Mouse (Mus musculus) spleen, adult 2 months (tissue): ENCODE data around the gene Cd5. TPM values are rescaled to one million over a fixed set of nuclear protein-coding genes. Genes with fewer than 3 reads are reported as not detected.

Source experiments
- DNase-seq, 2 experiments: peaks; one replicate each; pipeline versions ENCODE4 v3.0.0 to v3.0.0-alpha.2; 2012 to 2021; ENCODE audit warnings: low spot score in 2 of 2, low read depth in 1 of 2
- H3K27ac ChIP-seq: fragments of 200-500 bp; 2 replicates; pipeline ENCODE4 v1.5.1; 2012; ENCODE audit warnings: low read length, inconsistent platforms; ENCODE audit not compliant: insufficient read depth
- H3K27me3 ChIP-seq: fragments of 200-500 bp; 2 replicates; pipeline ENCODE4 v1.6.1; 2012; ENCODE audit warnings: mild to moderate bottlenecking, moderate library complexity, low read length, inconsistent platforms; ENCODE audit not compliant: control insufficient read depth, insufficient read depth
- H3K36me3 ChIP-seq: fragments of 200-500 bp; 2 replicates; pipeline ENCODE4 v1.6.1; 2012; ENCODE audit warnings: mild to moderate bottlenecking, low read length, inconsistent platforms; ENCODE audit not compliant: control insufficient read depth, insufficient read depth
- H3K4me1 ChIP-seq: fragments of 200-500 bp; 2 replicates; pipeline ENCODE4 v1.6.1; 2011; ENCODE audit warnings: inconsistent platforms; ENCODE audit not compliant: control insufficient read depth, insufficient read depth, insufficient read length
- H3K4me3 ChIP-seq: fragments of 200-500 bp; 2 replicates; pipeline ENCODE4 v1.5.1; 2011; ENCODE audit warnings: mild to moderate bottlenecking, inconsistent platforms; ENCODE audit not compliant: insufficient read depth, insufficient read length; ENCODE audit errors: extremely low read depth
- CTCF ChIP-seq: fragments of 200-500 bp; IDR thresholded peaks from 2 replicates; pipeline ENCODE4 v1.5.1; 2011; ENCODE audit warnings: mild to moderate bottlenecking, inconsistent platforms; ENCODE audit not compliant: insufficient read depth, insufficient read length, insufficient replicate concordance; ENCODE audit errors: extremely low read depth
- POLR2A ChIP-seq: fragments of 200-500 bp; IDR thresholded peaks from 2 replicates; pipeline ENCODE4 v1.6.1; 2011; ENCODE audit warnings: low read depth, low read length, inconsistent platforms
- WGBS: fragments of 180-500 bp; shearing (Covaris S2); methylation state at CpG from one replicate; pipeline ENCODE4 v1.1.7; 2018; 5-methylcytosine and 5-hydroxymethylcytosine counted together
- polyA plus RNA-seq: library from polyadenylated mRNA; depleted of rRNA; stranded (reverse); fragments of >200 nt; gene quantifications from 2 replicates; pipeline ENCODE4 v1.2.3, GENCODE M21; 2012

Cd5 gene
- polyA plus RNA-seq, 1 experiment = 35.2 TPM

DNA sequence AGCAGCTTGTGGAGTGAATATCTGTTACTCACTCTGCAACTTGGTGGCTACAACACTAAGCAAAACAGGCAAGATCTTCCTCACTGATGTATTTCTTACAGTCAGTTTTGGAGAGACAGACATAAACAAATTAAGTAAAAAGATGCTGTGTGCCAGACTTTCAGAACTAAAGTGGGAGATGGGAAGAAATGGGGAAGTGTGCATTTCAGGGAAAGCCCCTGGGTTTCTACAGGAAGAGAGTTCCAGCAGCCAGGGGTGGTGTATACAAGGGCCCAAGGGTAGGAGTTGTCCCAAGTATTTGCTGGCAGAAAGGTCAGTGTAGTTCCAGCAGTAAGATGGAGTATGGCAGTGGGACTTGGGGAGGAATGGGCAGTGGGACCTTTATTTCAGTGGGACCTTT lies 20.7 kb upstream of the Cd5 start:
- TF ChIP-seq CTCF (no peak), POLR2A (no peak)
- Histone ChIP-seq H3K36me3 (no peaks in the 10 kb centered on the region), H3K27me3 (no peaks in the 10 kb centered on the region), H3K4me1 (peaks cover 10% of the 10 kb centered on the region; the same call in 1 of the 2 replicates), H3K27ac (no peak overlapping the region), H3K4me3 (no peak overlapping the region)
- DNase-seq = no peak

DNA sequence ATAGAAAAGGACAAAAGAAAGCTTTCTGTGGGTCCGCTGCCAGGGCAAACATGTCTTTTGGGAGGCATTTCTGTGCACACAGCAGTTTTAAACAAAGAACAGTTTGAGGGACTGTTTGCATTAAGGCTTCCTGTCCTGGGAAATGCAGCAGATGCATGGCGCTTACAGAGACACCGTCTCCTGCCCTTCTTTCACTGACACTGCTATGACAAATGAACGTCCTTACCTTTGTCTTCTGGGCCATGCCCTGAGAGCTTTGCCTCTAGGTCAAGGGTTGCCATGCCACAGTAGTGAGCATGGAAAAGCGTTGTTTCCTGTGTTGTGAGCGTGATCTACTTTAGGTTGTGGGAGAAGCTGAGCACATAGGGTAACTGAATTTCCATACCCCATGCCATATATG lies 19.9 kb upstream of the Cd5 start:
- Histone ChIP-seq H3K4me1 (peaks cover 10% of the 10 kb centered on the region; the same call in 1 of the 2 replicates), H3K36me3 (no peaks in the 10 kb centered on the region), H3K4me3 (no peak overlapping the region), H3K27ac (no peak overlapping the region), H3K27me3 (no peaks in the 10 kb centered on the region)
- no peak for DNase-seq
- 71% methylated on average over 6 of the region's 6 CpGs for WGBS
- no peak for TF ChIP-seq CTCF
- no peak for TF ChIP-seq POLR2A

DNA sequence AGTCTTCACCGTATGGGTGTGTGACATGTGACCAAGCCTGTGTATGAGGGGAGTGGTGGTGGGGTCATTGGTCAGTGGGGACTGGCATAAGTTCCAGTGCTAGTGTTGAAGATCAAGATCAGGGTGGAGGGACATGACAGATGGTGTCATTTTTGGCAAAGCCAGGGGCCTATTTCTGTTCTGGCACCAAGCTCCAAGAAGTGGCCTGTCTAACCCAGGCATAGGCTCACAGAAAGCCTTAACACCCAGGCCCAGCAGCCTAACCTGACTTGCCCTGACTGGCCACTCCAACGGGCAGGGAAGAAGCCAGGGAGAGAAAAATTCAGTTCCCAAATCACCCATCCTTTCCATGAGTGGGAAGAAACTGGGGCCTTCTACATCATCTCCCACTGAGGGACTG lies 18.7 kb upstream of the Cd5 start:
- WGBS = 76% methylated on average over 2 of the region's 2 CpGs
- Histone ChIP-seq H3K4me1 (peaks cover 10% of the 10 kb centered on the region; the same call in 1 of the 2 replicates), H3K27ac (no peak overlapping the region), H3K27me3 (no peaks in the 10 kb centered on the region), H3K4me3 (no peak overlapping the region), H3K36me3 (no peaks in the 10 kb centered on the region)
- no peak for DNase-seq
- TF ChIP-seq CTCF (no peak), POLR2A (no peak)

DNA sequence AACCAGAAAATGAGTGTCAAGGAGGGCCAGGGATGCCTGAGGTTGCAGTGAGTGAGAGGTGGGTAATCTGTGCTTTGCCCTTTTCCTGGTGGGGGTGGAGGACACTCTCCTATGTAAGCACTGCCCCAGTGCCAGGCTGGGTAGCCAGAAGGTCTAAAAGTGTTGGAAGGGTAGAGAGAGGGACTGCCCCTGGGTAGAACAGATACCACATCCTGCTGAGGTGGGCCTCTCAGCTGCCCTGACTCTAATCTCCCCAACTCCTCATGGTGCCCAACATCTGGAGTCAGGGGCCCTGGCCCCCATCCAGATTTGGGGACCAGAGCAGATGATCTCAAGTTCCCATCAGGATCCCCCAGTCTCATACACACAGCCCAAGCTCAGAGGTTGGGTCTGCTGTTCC lies 18.3 kb upstream of the Cd5 start:
- no peak for TF ChIP-seq POLR2A
- no peak for TF ChIP-seq CTCF
- Histone ChIP-seq H3K27me3 (no peaks in the 10 kb centered on the region), H3K4me1 (peaks cover 10% of the 10 kb centered on the region; the same call in 1 of the 2 replicates), H3K27ac (no peak overlapping the region), H3K4me3 (no peak overlapping the region), H3K36me3 (no peaks in the 10 kb centered on the region)
- no peak for DNase-seq

DNA sequence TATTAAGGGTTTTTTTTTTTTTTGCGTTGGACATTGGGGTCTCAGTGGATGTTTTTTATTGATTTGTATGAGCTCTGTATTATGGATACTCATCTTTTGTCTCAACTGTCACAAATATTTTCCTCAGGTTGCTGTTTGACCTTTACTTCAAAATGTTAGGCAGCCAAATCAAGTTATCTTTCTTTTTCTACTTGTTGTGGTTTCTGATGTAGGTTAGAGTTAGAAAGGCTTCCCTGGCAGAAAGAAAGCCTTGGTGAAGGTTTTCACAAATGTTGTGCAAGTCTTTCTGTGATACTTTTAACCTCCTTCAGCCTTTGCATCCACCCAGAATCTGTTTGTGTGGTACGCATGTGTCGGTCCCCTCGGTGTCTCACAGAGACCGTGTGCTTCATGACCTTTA lies 13.8 kb upstream of the Cd5 start:
- no peak for TF ChIP-seq CTCF
- no peak for TF ChIP-seq POLR2A
- Histone ChIP-seq H3K4me1 (peaks cover 14% of the 10 kb centered on the region; the same call in 1 of the 2 replicates), H3K27me3 (no peaks in the 10 kb centered on the region), H3K27ac (peak overlapping the region; percentile 72; the same call in 1 of the 2 replicates), H3K36me3 (no peaks in the 10 kb centered on the region), H3K4me3 (no peak overlapping the region)
- DNase-seq = no peak
- WGBS = 61% methylated on average over 5 of the region's 5 CpGs

DNA sequence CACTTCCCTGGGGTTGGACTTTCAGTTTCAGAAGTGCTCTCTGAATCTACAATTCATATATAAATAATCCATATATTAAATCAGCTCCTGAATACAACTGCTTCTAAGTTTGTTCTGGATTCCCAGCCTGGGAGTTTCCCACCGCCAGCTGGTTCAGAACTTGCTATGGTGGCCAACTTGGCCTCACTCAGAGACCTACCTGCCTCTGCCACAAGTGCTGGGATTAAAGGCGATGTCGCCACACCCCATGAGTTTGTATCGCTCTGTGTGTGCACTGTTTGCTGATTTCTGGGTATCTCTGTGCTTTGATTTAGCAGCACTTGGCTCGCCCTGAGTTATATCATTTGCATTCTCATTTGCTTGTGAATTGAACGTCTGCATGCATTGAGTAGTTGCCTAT lies 13.3 kb upstream of the Cd5 start:
- DNase-seq = no peak
- Histone ChIP-seq H3K36me3 (no peaks in the 10 kb centered on the region), H3K27me3 (no peaks in the 10 kb centered on the region), H3K27ac (peak overlapping the region; percentile 57), H3K4me1 (peaks cover 15% of the 10 kb centered on the region; the same call in 1 of the 2 replicates), H3K4me3 (no peak overlapping the region)
- no peak for TF ChIP-seq POLR2A
- TF ChIP-seq CTCF = no peak
- WGBS = 73% methylated on average over 6 of the region's 6 CpGs

DNA sequence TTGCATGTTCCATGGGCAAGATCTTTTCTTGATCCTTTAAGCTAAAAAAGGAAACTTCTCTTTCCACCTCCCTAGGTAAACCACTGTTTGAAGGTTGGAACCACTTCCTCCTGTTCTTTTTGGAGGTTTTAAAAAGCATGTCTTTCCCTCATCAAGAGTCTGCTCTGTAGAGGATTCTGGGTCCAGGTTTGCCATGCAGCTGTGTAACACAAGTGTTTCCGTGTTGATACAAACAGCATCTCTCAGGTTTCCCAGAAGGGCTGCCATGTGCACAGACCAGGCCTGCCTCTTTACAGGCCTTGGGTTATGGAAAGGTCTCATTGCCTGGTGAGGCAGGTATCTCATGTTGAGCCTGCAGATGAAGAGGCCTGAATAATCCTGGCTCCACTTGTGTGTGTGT lies 12.8 kb upstream of the Cd5 start:
- Histone ChIP-seq H3K4me3 (no peak overlapping the region), H3K36me3 (no peaks in the 10 kb centered on the region), H3K4me1 (peaks cover 13% of the 10 kb centered on the region; the same call in 1 of the 2 replicates), H3K27me3 (no peaks in the 10 kb centered on the region), H3K27ac (peak overlapping the region; percentile 57)
- DNase-seq = no peak
- no peak for TF ChIP-seq POLR2A
- TF ChIP-seq CTCF = no peak
- 29% methylated on average over 1 of the region's 1 CpGs for WGBS
